Mouse (Mus musculus): Measurements from ENCODE around the gene Ctse. TPM values are rescaled to one million over a fixed set of nuclear protein-coding genes. Genes with fewer than 3 reads are reported as not detected.
A peak's percentile ranks its signal among the peaks of the same experiment; 100 is the strongest.

Gene Ctse
- polyA plus RNA-seq, 1 experiment from 2014 or later: not detected

DNA sequence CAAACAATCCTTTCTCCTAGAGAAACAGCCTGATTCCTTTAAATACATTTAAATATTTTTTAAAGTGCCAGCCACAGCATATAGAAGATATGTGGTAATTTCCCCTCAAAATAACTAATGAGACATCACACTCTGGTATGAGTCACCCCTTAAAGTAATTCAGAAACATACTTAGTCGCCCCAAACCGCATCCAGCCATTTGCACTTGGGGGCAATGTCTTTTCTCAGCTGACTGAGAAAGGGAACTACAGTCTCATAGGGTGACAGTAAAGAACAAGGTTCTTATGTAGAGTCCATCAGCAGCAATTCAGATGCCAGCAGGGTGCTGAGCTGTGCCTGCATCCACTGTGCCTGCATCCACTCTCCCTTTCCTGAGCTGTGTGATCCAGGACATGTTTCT, 65.4 kb downstream of the Ctse start:
- no peak overlapping the region for H3K4me2 ChIP-seq
- H3K36me3 ChIP-seq: no peaks in the 10 kb centered on the region
- no peaks in the 10 kb centered on the region for H3K9me3 ChIP-seq (replicated peaks)
- H3K27me3 ChIP-seq (replicated peaks): no peaks in the 10 kb centered on the region
- no peak for ATAC-seq (ENCODE audit: low FRiP score)
- no peak overlapping the region for H3K4me3 ChIP-seq (replicated peaks)
- H3K4me1 ChIP-seq: no peaks in the 10 kb centered on the region
- no peak overlapping the region for H3K9ac ChIP-seq (replicated peaks)
- WGBS: 83% methylated on average over 2 of the region's 2 CpGs
- no peak overlapping the region for H3K27ac ChIP-seq (replicated peaks)

DNA sequence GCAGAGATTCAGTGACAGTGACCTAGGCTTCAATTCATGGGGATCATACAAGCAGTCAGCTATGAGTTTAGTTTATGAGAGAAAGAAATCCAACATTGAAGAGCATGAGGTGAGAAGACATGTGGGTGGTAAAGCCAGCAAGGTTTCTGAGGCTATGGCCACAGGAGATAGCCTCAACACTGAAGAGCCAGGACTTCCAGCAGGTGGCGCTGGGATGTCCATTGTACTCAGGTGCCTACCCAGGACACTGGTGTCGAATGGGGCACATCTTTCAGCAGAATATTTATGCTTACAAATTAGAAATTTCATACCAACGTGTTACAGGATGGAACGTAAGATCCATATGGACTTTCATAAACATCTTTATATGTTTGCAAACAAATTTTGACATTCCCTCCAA, 70.2 kb downstream of the Ctse start:
- WGBS: 23% methylated on average over 4 of the region's 4 CpGs
- H3K4me1 ChIP-seq: no peaks in the 10 kb centered on the region

DNA sequence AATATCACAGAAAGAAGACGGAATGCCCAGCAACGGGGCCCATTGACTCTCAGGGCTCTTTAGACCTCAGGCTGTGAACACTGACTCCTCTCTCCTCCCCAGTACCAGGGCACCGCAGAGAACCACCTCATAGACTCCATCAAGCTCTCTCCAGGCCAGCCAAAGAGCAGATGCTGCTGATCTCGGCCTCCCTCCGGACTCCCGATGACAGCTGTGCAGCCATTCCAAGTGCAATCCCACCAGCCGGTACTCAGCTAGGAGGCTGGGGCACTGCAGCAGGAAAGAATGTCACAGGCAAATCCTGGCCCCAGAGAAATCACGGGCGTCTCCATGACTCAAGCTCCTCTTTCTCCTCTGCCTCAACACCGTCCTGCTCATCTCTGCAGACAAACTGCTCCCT, 73.4 kb downstream of the Ctse start:
- Histone ChIP-seq H3K9me3 (replicated peaks) (no peaks in the 10 kb centered on the region), H3K27ac (replicated peaks) (no peak overlapping the region), H3K36me3 (no peaks in the 10 kb centered on the region), H3K27me3 (replicated peaks) (no peaks in the 10 kb centered on the region), H3K4me2 (no peak overlapping the region), H3K4me1 (no peaks in the 10 kb centered on the region), H3K4me3 (replicated peaks) (no peak overlapping the region), H3K9ac (replicated peaks) (no peak overlapping the region)
- WGBS: 82% methylated on average over 10 of the region's 10 CpGs
- no peak for ATAC-seq (ENCODE audit: low FRiP score)

More for the DNA sequence above, 70.2 kb downstream of the Ctse start:
- no peaks in the 10 kb centered on the region for H3K36me3 ChIP-seq
- no peaks in the 10 kb centered on the region for H3K27me3 ChIP-seq (replicated peaks)
- no peak overlapping the region for H3K27ac ChIP-seq (replicated peaks)
- H3K4me2 ChIP-seq: no peak overlapping the region
- no peak overlapping the region for H3K9ac ChIP-seq (replicated peaks)
- no peak overlapping the region for H3K4me3 ChIP-seq (replicated peaks)
- no peak for ATAC-seq (ENCODE audit: low FRiP score)
- no peaks in the 10 kb centered on the region for H3K9me3 ChIP-seq (replicated peaks)

DNA sequence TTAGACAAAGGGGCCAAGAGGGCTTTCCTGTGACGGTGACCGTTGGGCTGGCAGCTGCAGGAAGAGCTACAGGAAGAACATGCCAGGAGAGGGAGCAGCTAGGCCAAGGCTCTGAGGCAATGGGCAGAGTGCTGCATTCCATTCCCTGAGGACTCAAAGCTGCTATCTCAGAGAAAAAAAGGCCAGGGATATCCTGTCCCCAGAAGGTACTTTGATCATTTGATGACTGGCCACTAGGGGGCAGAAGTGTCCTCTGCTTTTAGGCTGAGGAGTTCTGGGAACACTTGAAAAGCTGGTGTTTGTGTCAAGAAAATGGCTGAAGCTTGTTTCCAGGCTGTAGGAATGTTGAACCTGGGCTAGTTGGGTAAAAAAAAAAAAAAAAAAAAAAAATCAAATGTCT, 74.3 kb downstream of the Ctse start:
- Histone ChIP-seq H3K9me3 (replicated peaks) (no peaks in the 10 kb centered on the region), H3K4me2 (no peak overlapping the region), H3K4me3 (replicated peaks) (no peak overlapping the region), H3K27me3 (replicated peaks) (no peaks in the 10 kb centered on the region), H3K9ac (replicated peaks) (no peak overlapping the region), H3K36me3 (no peaks in the 10 kb centered on the region), H3K4me1 (no peaks in the 10 kb centered on the region), H3K27ac (replicated peaks) (no peak overlapping the region)
- WGBS: 54% methylated on average over 2 of the region's 2 CpGs
- ATAC-seq (ENCODE audit: low FRiP score): peak; percentile 69; the same call in 1 of the 2 replicates

DNA sequence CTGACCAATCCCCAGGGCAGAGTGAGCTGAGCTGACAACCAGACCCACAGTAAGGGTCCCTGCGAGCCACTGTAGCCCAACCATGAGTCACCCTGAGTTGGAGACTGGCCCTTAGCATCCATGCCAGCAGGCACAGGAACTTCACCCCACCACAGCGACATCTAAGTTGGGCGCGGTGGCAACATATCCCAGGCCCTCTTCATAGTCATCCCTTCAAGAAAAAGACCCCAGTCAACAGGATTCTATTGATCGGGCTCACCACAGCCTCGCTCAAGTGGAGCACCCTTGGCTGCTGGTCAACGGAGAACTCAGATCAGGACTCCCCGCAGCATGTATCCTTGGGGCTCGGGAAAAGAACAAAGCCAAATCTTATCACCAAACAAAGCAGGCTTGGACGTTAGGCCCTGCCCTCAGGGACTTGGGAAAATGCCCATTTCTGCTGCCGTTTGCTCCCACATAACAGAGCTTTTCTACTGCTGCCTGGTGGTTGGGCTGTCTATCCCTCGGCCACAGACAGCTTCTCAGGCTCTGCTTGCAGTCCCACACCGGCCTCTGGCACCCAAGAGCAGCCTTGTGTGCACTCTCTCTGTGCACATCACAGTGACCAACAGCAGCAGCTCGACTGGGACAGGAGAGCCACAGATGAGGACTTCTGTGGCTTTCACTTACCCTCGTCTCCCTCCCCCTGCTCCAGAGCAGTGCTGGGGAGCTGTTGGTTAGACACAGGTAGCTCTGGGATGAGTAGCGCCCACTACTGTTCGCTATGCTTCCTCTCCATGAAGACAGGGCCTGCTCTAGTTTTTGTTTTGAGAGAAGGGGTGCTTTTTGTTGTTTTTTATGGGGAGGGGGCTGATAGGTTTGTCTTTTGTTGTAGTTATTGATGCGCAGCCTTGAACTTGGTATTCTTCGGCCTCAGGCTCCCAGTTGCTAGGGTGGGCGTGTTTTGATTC, 76.6 kb downstream of the Ctse start:
- H3K9ac ChIP-seq (replicated peaks): no peak overlapping the region
- no peak overlapping the region for H3K27ac ChIP-seq (replicated peaks)
- no peaks in the 10 kb centered on the region for H3K27me3 ChIP-seq (replicated peaks)
- H3K4me3 ChIP-seq (replicated peaks): no peak overlapping the region
- no peak for ATAC-seq (ENCODE audit: low FRiP score)
- no peaks in the 10 kb centered on the region for H3K4me1 ChIP-seq
- no peaks in the 10 kb centered on the region for H3K36me3 ChIP-seq
- no peaks in the 10 kb centered on the region for H3K9me3 ChIP-seq (replicated peaks)
- 71% methylated on average over 20 of the region's 20 CpGs for WGBS
- H3K4me2 ChIP-seq: no peak overlapping the region

DNA sequence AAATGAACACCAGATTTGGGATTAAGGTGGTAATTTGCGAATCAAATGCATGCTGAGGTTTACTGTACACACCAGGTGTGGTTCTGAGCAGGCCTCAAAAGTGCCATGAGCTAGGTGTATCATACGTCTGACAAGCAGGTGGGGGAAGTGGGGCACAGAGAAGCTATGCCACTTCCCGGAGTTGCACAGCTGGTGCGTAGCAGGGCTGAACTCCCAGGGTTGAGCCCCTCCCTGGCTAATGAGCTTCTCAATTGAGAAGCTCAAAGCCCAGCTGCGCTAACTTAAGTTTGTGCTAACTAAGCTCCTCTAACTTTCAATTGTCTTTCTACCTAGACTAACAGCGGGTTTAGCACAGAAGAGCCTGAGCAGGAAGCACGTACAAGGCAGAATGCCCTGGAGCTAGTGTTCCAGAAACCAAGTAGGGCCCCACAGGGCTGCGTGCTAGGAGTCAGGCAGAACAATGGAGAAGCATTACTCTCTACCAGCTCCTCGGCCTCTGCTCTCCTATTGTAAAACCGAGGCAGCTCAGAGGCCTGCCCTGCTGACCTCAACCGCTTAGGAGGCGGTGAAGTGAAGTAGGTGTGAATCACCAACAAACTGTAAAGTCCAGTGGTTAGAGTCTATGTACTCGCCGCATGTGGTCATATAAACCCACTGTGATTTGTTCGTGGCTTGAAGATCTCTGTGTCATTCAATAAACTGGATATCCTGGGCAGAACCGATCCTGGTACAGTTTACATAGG, 81.0 kb downstream of the Ctse start:
- Histone ChIP-seq H3K4me3 (replicated peaks) (no peak overlapping the region), H3K4me1 (no peaks in the 10 kb centered on the region), H3K4me2 (no peak overlapping the region), H3K27me3 (replicated peaks) (no peaks in the 10 kb centered on the region), H3K27ac (replicated peaks) (no peak overlapping the region), H3K9me3 (replicated peaks) (no peaks in the 10 kb centered on the region), H3K9ac (replicated peaks) (no peak overlapping the region), H3K36me3 (no peaks in the 10 kb centered on the region)
- no peak for ATAC-seq (ENCODE audit: low FRiP score)
- WGBS: 56% methylated on average over 16 of the region's 16 CpGs

DNA sequence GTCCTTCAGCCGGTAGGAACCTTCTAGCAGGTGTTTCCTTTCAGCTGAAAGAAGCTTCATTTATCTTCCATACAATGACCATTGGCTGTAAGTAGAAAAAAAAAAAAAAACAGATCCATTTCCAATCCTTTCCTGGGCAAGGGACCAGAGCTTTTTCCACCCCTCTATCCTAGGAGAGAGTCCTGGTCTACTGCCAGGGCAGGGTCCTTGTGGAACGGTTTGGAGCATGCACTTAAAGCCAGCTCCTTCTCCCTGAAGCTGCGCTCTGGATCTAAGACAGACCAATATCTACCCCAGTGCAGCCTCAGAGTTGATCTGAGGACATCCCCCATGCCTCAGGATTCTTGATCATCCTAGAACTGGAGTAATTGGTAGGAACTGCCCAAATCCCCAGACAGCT, 83.9 kb downstream of the Ctse start:
- ATAC-seq (ENCODE audit: low FRiP score): no peak
- Histone ChIP-seq H3K9ac (replicated peaks) (no peak overlapping the region), H3K4me2 (no peak overlapping the region), H3K4me3 (replicated peaks) (no peak overlapping the region), H3K27ac (replicated peaks) (no peak overlapping the region), H3K4me1 (no peaks in the 10 kb centered on the region), H3K36me3 (no peaks in the 10 kb centered on the region), H3K9me3 (replicated peaks) (no peaks in the 10 kb centered on the region), H3K27me3 (replicated peaks) (no peaks in the 10 kb centered on the region)
- WGBS: 87% methylated on average over 3 of the region's 3 CpGs

DNA sequence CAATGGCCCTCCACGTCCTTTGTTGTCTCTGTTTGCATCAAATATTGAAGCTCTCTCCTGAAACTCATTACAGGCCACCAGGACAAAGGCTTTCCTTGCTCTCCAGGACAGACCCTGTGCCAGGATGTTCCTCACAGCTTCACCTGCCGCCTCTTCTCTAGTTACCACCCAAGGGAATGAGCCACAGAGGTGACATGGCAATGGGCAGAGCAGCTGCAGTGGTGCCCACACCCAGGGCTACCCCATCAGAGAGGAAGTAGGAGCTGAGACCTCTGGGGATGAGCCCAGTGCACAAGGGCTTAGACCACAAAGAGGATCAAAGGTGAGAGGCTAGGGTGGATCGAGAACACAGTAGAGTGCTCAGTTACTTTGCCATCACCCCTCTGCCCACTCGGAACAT, 85.4 kb downstream of the Ctse start:
- Histone ChIP-seq H3K9me3 (replicated peaks) (no peaks in the 10 kb centered on the region), H3K36me3 (no peaks in the 10 kb centered on the region), H3K9ac (replicated peaks) (no peak overlapping the region), H3K4me1 (no peaks in the 10 kb centered on the region), H3K27ac (replicated peaks) (no peak overlapping the region), H3K27me3 (replicated peaks) (no peaks in the 10 kb centered on the region), H3K4me3 (replicated peaks) (no peak overlapping the region), H3K4me2 (no peak overlapping the region)
- WGBS: 83% methylated on average over 4 of the region's 4 CpGs
- no peak for ATAC-seq (ENCODE audit: low FRiP score)

Other genes with a start within 250 kb of the Ctse start
- 23.2 and 27.2 TPM in 2 replicates for gene Srgap2, start 111.0 kb upstream of the Ctse start, polyA plus RNA-seq (2015; fragmentation: Nextera tagmentation; extraction: Ambion mirVana)
- 1.2 and 1.8 TPM in 2 replicates for gene Fam72a, start 110.4 kb upstream of the Ctse start, polyA plus RNA-seq (2015; fragmentation: Nextera tagmentation; extraction: Ambion mirVana)
- not detected in 2 replicates for gene Avpr1b, start 39.1 kb upstream of the Ctse start, polyA plus RNA-seq (2015; fragmentation: Nextera tagmentation; extraction: Ambion mirVana)
- 1.4 and 1.9 TPM in 2 replicates for gene Rab7b, start 50.4 kb downstream of the Ctse start, polyA plus RNA-seq (2015; fragmentation: Nextera tagmentation; extraction: Ambion mirVana)
- 0.09 and 0.10 TPM in 2 replicates for gene Slc26a9, start 105.7 kb downstream of the Ctse start, polyA plus RNA-seq (2015; fragmentation: Nextera tagmentation; extraction: Ambion mirVana)
- gene Pm20d1, start 159.1 kb downstream of the Ctse start, polyA plus RNA-seq (2015; fragmentation: Nextera tagmentation; extraction: Ambion mirVana): 0.13 and 1.0 TPM in 2 replicates
- 15.0 and 16.1 TPM in 2 replicates for gene Slc41a1, start 189.2 kb downstream of the Ctse start, polyA plus RNA-seq (2015; fragmentation: Nextera tagmentation; extraction: Ambion mirVana)
- 7.2 and 10.5 TPM in 2 replicates for gene Rab29, start 228.9 kb downstream of the Ctse start, polyA plus RNA-seq (2015; fragmentation: Nextera tagmentation; extraction: Ambion mirVana)